10 mouse cellular contexts compared by ENCODE assay signal in the genomic region with DNA sequence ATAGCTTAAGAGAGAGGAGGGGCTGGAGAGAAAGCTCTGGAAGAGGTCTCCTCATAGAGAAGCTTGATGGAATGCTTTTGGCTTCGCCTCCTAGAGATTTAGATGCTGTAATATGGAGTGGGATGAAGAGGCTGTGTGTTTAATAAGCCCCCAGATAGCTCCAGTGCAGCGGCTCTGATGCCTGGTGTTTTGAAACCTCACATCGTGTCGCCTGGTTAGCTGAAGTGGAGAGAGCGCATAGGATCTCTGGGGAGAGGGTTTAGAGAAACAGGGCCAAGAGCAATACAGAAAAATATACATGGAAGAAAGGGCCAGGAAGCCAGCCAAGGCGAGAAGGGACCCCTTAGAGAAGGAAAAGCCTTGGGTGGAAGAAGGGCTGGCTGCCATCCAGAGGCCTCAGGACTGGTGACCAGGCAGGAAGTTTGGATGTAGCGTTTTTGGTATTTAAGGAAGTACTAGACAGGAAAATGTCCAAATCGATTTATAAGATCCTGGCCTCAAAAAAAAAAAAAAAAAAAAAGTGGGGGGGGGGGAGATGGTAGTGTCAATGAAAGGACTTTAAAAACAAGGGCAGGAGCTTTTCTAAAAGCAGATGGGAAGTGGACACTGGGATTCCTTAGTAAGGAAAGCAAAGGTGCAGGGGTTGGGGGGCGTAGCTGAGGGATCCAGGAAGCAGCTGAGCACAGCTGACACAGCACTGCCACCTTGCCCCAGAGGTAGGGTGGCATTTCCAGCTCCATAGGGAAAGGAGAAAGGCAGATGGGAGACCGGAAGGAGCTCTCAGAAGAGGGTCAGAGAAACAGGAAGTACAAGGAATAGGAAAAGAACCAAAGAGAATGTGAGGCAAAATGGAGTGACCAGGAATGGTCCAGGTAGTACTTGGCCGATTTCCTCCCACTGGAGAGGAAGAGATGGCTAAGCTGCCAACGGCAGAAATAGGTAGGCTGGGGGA. TPM values are rescaled to one million over a fixed set of nuclear protein-coding genes. Genes with fewer than 3 reads are reported as not detected.
DNase-seq lines count a peak whose midpoint lies in the region; ATAC-seq and TF ChIP-seq lines count a peak whose summit lies in the region.
"Had no signal": no experiment of that assay in that cellular context is flagged by ENCODE, and none has a peak within 500 bp of the region (broad histone marks: within the 10 kb centered on the region; RNA-seq: fewer than 3 reads in every experiment).

No protein-coding gene starts in this region.

- H3K9ac ChIP-seq in lung, embryonic 14.5 days, result no peak overlapping the region
- no peak overlapping the region for H3K9ac ChIP-seq in lung, postnatal 0 days (replicated peaks; ENCODE audit: low read depth)
- H3K9ac ChIP-seq: midbrain, embryonic 12.5 days had no signal

- no peak for TF ChIP-seq EP300 in lung, postnatal 0 days (IDR thresholded peaks at IDR 0.05)

- no peaks in the 10 kb centered on the region for H3K9me3 ChIP-seq in lung, embryonic 14.5 days (ENCODE audit: low read depth, low read length)
- H3K9me3 ChIP-seq in lung, postnatal 0 days (ENCODE audit: low read length), result no peaks in the 10 kb centered on the region
- H3K9me3 ChIP-seq: midbrain, embryonic 12.5 days had no signal

- peak overlapping the region; percentile 65 for H3K27ac ChIP-seq in lung, embryonic 14.5 days (ENCODE audit: low read depth)
- no peak overlapping the region for H3K27ac ChIP-seq in lung, postnatal 0 days (ENCODE audit: low read length)
- H3K27ac ChIP-seq: midbrain, embryonic 12.5 days had no signal

- peaks cover 55% of the 10 kb centered on the region for H3K36me3 ChIP-seq in lung, embryonic 14.5 days (ENCODE audit: insufficient read depth)
- H3K36me3 ChIP-seq in lung, postnatal 0 days (ENCODE audit: insufficient read depth, low read length), result no peaks in the 10 kb centered on the region

- H3K4me1 ChIP-seq in lung, embryonic 14.5 days (ENCODE audit: insufficient read depth), result 0 out of 2 replicates have a peak, but pooled peaks cover 4% of the 10 kb centered on the region
- H3K4me1 ChIP-seq in lung, postnatal 0 days (ENCODE audit: insufficient read depth, low read depth, low read length), result no peaks in the 10 kb centered on the region

- peak; percentile 92 for DNase-seq in lung, embryonic 14.5 days
- DNase-seq in lung, adult 18-20 months, result no peak
- DNase-seq in heart, adult 9 months (ENCODE audit: low spot score in 2 of 2), result peak; percentile 28 to 41
- DNase-seq in heart, postnatal 36 days, result peak; percentile 25 to 45
- peak; percentile 44 for DNase-seq in lung, postnatal 0 days (ENCODE audit: low spot score)
- no peak for DNase-seq in liver
- no peak for DNase-seq in gastrocnemius, postnatal 4 days (ENCODE audit: low spot score in 2 of 2)

- TF ChIP-seq CTCF in lung, embryonic 14.5 days (IDR thresholded peaks at IDR 0.05; ENCODE audit: low read depth), result no peak
- no peak for TF ChIP-seq CTCF in lung, postnatal 0 days (IDR thresholded peaks at IDR 0.05)

- no peaks in the 10 kb centered on the region for H3K27me3 ChIP-seq in lung, embryonic 14.5 days (ENCODE audit: insufficient read depth, low read length)
- H3K27me3 ChIP-seq in lung, postnatal 0 days (replicated peaks; ENCODE audit: insufficient read depth, low read length), result no peaks in the 10 kb centered on the region
- H3K27me3 ChIP-seq: midbrain, embryonic 12.5 days had no signal

- intact Hi-C loops in heart, postnatal 36 days (cut with DNase I), result no loop called here

- WGBS in lung, embryonic 14.5 days, result 47% methylated on average over 12 of the region's 12 CpGs
- 35% methylated on average over 12 of the region's 12 CpGs for WGBS in lung, postnatal 0 days

- H3K4me2 ChIP-seq in lung, embryonic 14.5 days, result no peak overlapping the region
- no peak overlapping the region for H3K4me2 ChIP-seq in lung, postnatal 0 days (replicated peaks; ENCODE audit: low read depth, low read length)
- H3K4me2 ChIP-seq: midbrain, embryonic 12.5 days had no signal

- no peak overlapping the region for H3K4me3 ChIP-seq in lung, embryonic 14.5 days (ENCODE audit: low read depth, low read length)
- no peak overlapping the region for H3K4me3 ChIP-seq in lung, postnatal 0 days (ENCODE audit: low read depth, low read length)
- H3K4me3 ChIP-seq: erythroblast, embryonic 14.5 days; midbrain, embryonic 12.5 days had no signal

- peak; percentile 64 for ATAC-seq in lung, embryonic 14.5 days (ENCODE audit: insufficient read depth)
- ATAC-seq in lung, postnatal 0 days, result no peak
- ATAC-seq in erythroblast, adult 5-6 weeks (replicated peaks; ENCODE audit: low FRiP score, poor library complexity, severe bottlenecking), result no peak

RNA-seq across cellular contexts. Expression of a gene that starts 11.0 kb away (rescaled TPM):
- 1.8 and 1.9 TPM in 2 replicates for polyA plus RNA-seq in lung, embryonic 14.5 days (2014; fragmentation: Nextera tagmentation; extraction: Ambion mirVana)
- total RNA-seq in heart, postnatal 36 days (2021), result not detected
- 0.20 and 0.26 TPM in 2 replicates for polyA plus RNA-seq in lung, postnatal 0 days (2015; fragmentation: Nextera tagmentation; extraction: Ambion mirVana)
- under 1 TPM; 0.17 to 0.26 TPM for total RNA-seq in gastrocnemius, postnatal 4 days (2021)
- not detected in 2 replicates for total RNA-seq in erythroblast, adult 5-6 weeks (2015; ENCODE audit: low replicate concordance)
- total RNA-seq in erythroblast, adult 5-6 weeks (2017; ENCODE audit: low replicate concordance), result not detected in 2 replicates
- polyA plus RNA-seq: erythroblast, embryonic 14.5 days had no signal

RNA-seq across cellular contexts. Expression of a gene that starts 13.4 kb away (rescaled TPM):
- 9.9 and 10.9 TPM in 2 replicates for polyA plus RNA-seq in lung, embryonic 14.5 days (2014; fragmentation: Nextera tagmentation; extraction: Ambion mirVana)
- under 1 TPM; 0.44 to 0.62 TPM for total RNA-seq in heart, postnatal 36 days (2021)
- polyA plus RNA-seq in lung, postnatal 0 days (2015; fragmentation: Nextera tagmentation; extraction: Ambion mirVana), result 1.7 and 1.9 TPM in 2 replicates
- 1 to 10 TPM; 4.0 to 4.2 TPM for total RNA-seq in gastrocnemius, postnatal 4 days (2021)
- 1.7 TPM in 1 of 2 replicates, not detected in the other for total RNA-seq in erythroblast, adult 5-6 weeks (2015; ENCODE audit: low replicate concordance)
- total RNA-seq in erythroblast, adult 5-6 weeks (2017; ENCODE audit: low replicate concordance), result not detected in 2 replicates
- polyA plus RNA-seq: erythroblast, embryonic 14.5 days had no signal

RNA-seq across cellular contexts. Expression of a gene that starts 14.3 kb away (rescaled TPM):
- polyA plus RNA-seq in lung, embryonic 14.5 days (2014; fragmentation: Nextera tagmentation; extraction: Ambion mirVana), result 15.8 and 18.8 TPM in 2 replicates
- total RNA-seq in heart, postnatal 36 days (2021), result 1 to 10 TPM; 6.5 to 9.6 TPM
- 8.7 and 10.5 TPM in 2 replicates for polyA plus RNA-seq in lung, postnatal 0 days (2015; fragmentation: Nextera tagmentation; extraction: Ambion mirVana)
- total RNA-seq in gastrocnemius, postnatal 4 days (2021), result 10 to 100 TPM; 12.4 to 14.2 TPM
- 0.19 and 3.8 TPM in 2 replicates for total RNA-seq in erythroblast, adult 5-6 weeks (2015; ENCODE audit: low replicate concordance)
- total RNA-seq in erythroblast, adult 5-6 weeks (2017; ENCODE audit: low replicate concordance), result 0.56 and 1.0 TPM in 2 replicates

RNA-seq across cellular contexts. Expression of a gene that starts 35.9 kb away (rescaled TPM):
- polyA plus RNA-seq in lung, embryonic 14.5 days (2014; fragmentation: Nextera tagmentation; extraction: Ambion mirVana), result 108 and 115 TPM in 2 replicates
- total RNA-seq in heart, postnatal 36 days (2021), result 10 to 100 TPM; 22.1 to 24.0 TPM
- polyA plus RNA-seq in lung, postnatal 0 days (2015; fragmentation: Nextera tagmentation; extraction: Ambion mirVana), result 116 and 141 TPM in 2 replicates
- 10 to 100 TPM; 28.7 to 29.5 TPM for total RNA-seq in gastrocnemius, postnatal 4 days (2021)
- 51.2 and 56.3 TPM in 2 replicates for total RNA-seq in erythroblast, adult 5-6 weeks (2015; ENCODE audit: low replicate concordance)
- 18.5 and 26.9 TPM in 2 replicates for total RNA-seq in erythroblast, adult 5-6 weeks (2017; ENCODE audit: low replicate concordance)

RNA-seq across cellular contexts. Expression of a gene that starts 35.9 kb away (rescaled TPM):
- 2.7 and 3.1 TPM in 2 replicates for polyA plus RNA-seq in lung, embryonic 14.5 days (2014; fragmentation: Nextera tagmentation; extraction: Ambion mirVana)
- 1 to 10 TPM; 1.2 to 1.3 TPM for total RNA-seq in heart, postnatal 36 days (2021)
- polyA plus RNA-seq in lung, postnatal 0 days (2015; fragmentation: Nextera tagmentation; extraction: Ambion mirVana), result 4.2 and 7.5 TPM in 2 replicates
- 1 to 10 TPM; 3.6 to 4.1 TPM for total RNA-seq in gastrocnemius, postnatal 4 days (2021)
- 13.4 and 35.9 TPM in 2 replicates for total RNA-seq in erythroblast, adult 5-6 weeks (2015; ENCODE audit: low replicate concordance)
- 26.2 and 28.6 TPM in 2 replicates for total RNA-seq in erythroblast, adult 5-6 weeks (2017; ENCODE audit: low replicate concordance)

Comparison
In these comparisons a context has a peak if more than half of its experiments do, and no peak if none do; other contexts are left out.
1. DNase-seq: peak in lung, embryonic 14.5 days (single experiment), heart, adult 9 months (2 of 2), heart, postnatal 36 days (2 of 2) and lung, postnatal 0 days (single experiment); none in lung, adult 18-20 months (0 of 2), liver (single experiment) and gastrocnemius, postnatal 4 days (0 of 2).